21 mouse cellular contexts compared by ENCODE assay signal in genomic region chr4:117974719-117975118, GRCm38 (mm10). TPM values are rescaled to one million over a fixed set of nuclear protein-coding genes. Genes with fewer than 3 reads are reported as not detected.
DNase-seq lines count a peak whose midpoint lies in the region; ATAC-seq and TF ChIP-seq lines count a peak whose summit lies in the region.
"Had no signal": no experiment of that assay in that cellular context is flagged by ENCODE, and none has a peak within 500 bp of the region (broad histone marks: within the 10 kb centered on the region; RNA-seq: fewer than 3 reads in every experiment).

No protein-coding gene starts in this region.

- ATAC-seq in intestine, embryonic 15.5 days: peak; percentile 25; the same call in 1 of the 2 replicates
- ATAC-seq in intestine, postnatal 0 days: no peak
- no peak for ATAC-seq in neural tube, embryonic 15.5 days (ENCODE audit: low FRiP score)
- ATAC-seq: forebrain, embryonic 13.5 days; inflammation-experienced regulatory T-cells, adult 6 months; midbrain, embryonic 15.5 days had no signal

- H3K36me3 ChIP-seq in intestine, embryonic 15.5 days: no peaks in the 10 kb centered on the region
- peaks cover 11% of the 10 kb centered on the region; the same call in 1 of the 2 replicates for H3K36me3 ChIP-seq in intestine, postnatal 0 days (ENCODE audit: control insufficient read depth, insufficient read depth)
- H3K36me3 ChIP-seq in neural tube, embryonic 15.5 days: no peaks in the 10 kb centered on the region
- H3K36me3 ChIP-seq: kidney, embryonic 15.5 days; limb, embryonic 15.5 days; midbrain, embryonic 15.5 days had no signal

- no peaks in the 10 kb centered on the region for H3K4me1 ChIP-seq in intestine, embryonic 15.5 days (replicated peaks)
- H3K4me1 ChIP-seq in intestine, postnatal 0 days (replicated peaks; ENCODE audit: control insufficient read depth, insufficient read depth, low read length): no peaks in the 10 kb centered on the region
- H3K4me1 ChIP-seq in neural tube, embryonic 15.5 days: no peaks in the 10 kb centered on the region
- peaks cover 3% of the 10 kb centered on the region; the same call in 1 of the 2 replicates for H3K4me1 ChIP-seq in cerebellum, adult 2 months (ENCODE audit: control insufficient read depth, insufficient read depth, low read length)
- H3K4me1 ChIP-seq: forebrain, embryonic 13.5 days; midbrain, embryonic 15.5 days had no signal

- no peaks in the 10 kb centered on the region for H3K27me3 ChIP-seq in intestine, embryonic 15.5 days (replicated peaks)
- no peaks in the 10 kb centered on the region for H3K27me3 ChIP-seq in intestine, postnatal 0 days (replicated peaks; ENCODE audit: control insufficient read depth, insufficient read depth, low read length)
- no peaks in the 10 kb centered on the region for H3K27me3 ChIP-seq in neural tube, embryonic 15.5 days (replicated peaks)
- no peaks in the 10 kb centered on the region for H3K27me3 ChIP-seq in cerebellum, adult 2 months (ENCODE audit: control insufficient read depth, insufficient read depth, low read length)
- H3K27me3 ChIP-seq: forebrain, embryonic 13.5 days; kidney, embryonic 15.5 days; limb, embryonic 15.5 days; midbrain, embryonic 15.5 days had no signal

- no peak overlapping the region for H3K27ac ChIP-seq in intestine, embryonic 15.5 days
- H3K27ac ChIP-seq in intestine, postnatal 0 days (ENCODE audit: low read depth, low read length): no peak overlapping the region
- no peak overlapping the region for H3K27ac ChIP-seq in neural tube, embryonic 15.5 days (replicated peaks)
- H3K27ac ChIP-seq in cerebellum, adult 2 months (ENCODE audit: insufficient read depth, low read length): no peak overlapping the region
- H3K27ac ChIP-seq: forebrain, embryonic 13.5 days; heart, adult 2 months; kidney, embryonic 15.5 days; limb, embryonic 15.5 days; midbrain, embryonic 15.5 days had no signal

- DNase-seq in urinary bladder, postnatal 14 days (ENCODE audit: low spot score): peak; percentile 68
- DNase-seq in urinary bladder, postnatal 25 days (ENCODE audit: low spot score): no peak
- peak; percentile 17 for DNase-seq in lung, postnatal 14 days
- DNase-seq in thymus, postnatal 14 days: no peak
- DNase-seq in cerebellum, adult 2 months: no peak
- DNase-seq: adrenal gland, adult 2 months; cerebellum, postnatal 14 days; embryo, embryonic 11 days; gastrocnemius, postnatal 14 days; heart, adult 2 months; layer of hippocampus, postnatal 36 days; thymus, adult 18-20 months had no signal

- TF ChIP-seq CTCF in intestine, postnatal 0 days (IDR thresholded peaks at IDR 0.05; ENCODE audit: low read depth): no peak
- TF ChIP-seq CTCF in cerebellum, adult 2 months (IDR thresholded peaks at IDR 0.05; ENCODE audit: borderline replicate concordance, insufficient read depth, low read depth, low read length): no peak

- no peak for TF ChIP-seq POLR2A in cerebellum, adult 2 months (IDR thresholded peaks at IDR 0.05; ENCODE audit: borderline replicate concordance, insufficient read depth, low read length)

- no peak overlapping the region for H3K9ac ChIP-seq in intestine, embryonic 15.5 days
- no peak overlapping the region for H3K9ac ChIP-seq in intestine, postnatal 0 days (ENCODE audit: low read depth, low read length)
- H3K9ac ChIP-seq in neural tube, embryonic 15.5 days (replicated peaks): no peak overlapping the region
- H3K9ac ChIP-seq: forebrain, embryonic 13.5 days; kidney, embryonic 15.5 days; limb, embryonic 15.5 days; midbrain, embryonic 15.5 days had no signal

- no peaks in the 10 kb centered on the region for H3K9me3 ChIP-seq in intestine, embryonic 15.5 days
- no peaks in the 10 kb centered on the region for H3K9me3 ChIP-seq in intestine, postnatal 0 days (ENCODE audit: control insufficient read depth)
- H3K9me3 ChIP-seq in neural tube, embryonic 15.5 days (replicated peaks): no peaks in the 10 kb centered on the region
- H3K9me3 ChIP-seq: forebrain, embryonic 13.5 days; kidney, embryonic 15.5 days; limb, embryonic 15.5 days; megakaryocyte, embryonic 14.5 days; midbrain, embryonic 15.5 days had no signal

- no peak overlapping the region for H3K4me3 ChIP-seq in intestine, embryonic 15.5 days (replicated peaks)
- H3K4me3 ChIP-seq in intestine, postnatal 0 days (ENCODE audit: low read depth, low read length): no peak overlapping the region
- no peak overlapping the region for H3K4me3 ChIP-seq in neural tube, embryonic 15.5 days (replicated peaks)
- H3K4me3 ChIP-seq in cerebellum, adult 2 months (replicated peaks; ENCODE audit: insufficient read depth, low read depth, low read length): no peak overlapping the region
- H3K4me3 ChIP-seq: forebrain, embryonic 13.5 days; heart, adult 2 months; kidney, embryonic 15.5 days; limb, embryonic 15.5 days; megakaryocyte, embryonic 14.5 days; midbrain, embryonic 15.5 days had no signal

- no peak overlapping the region for H3K4me2 ChIP-seq in intestine, embryonic 15.5 days (replicated peaks)
- H3K4me2 ChIP-seq in intestine, postnatal 0 days (replicated peaks; ENCODE audit: low read depth): no peak overlapping the region
- H3K4me2 ChIP-seq in neural tube, embryonic 15.5 days: no peak overlapping the region
- H3K4me2 ChIP-seq: forebrain, embryonic 13.5 days; kidney, embryonic 15.5 days; limb, embryonic 15.5 days; midbrain, embryonic 15.5 days had no signal

- WGBS in intestine, embryonic 15.5 days: 72% methylated on average over 5 of the region's 5 CpGs
- WGBS in intestine, postnatal 0 days: 66% methylated on average over 5 of the region's 5 CpGs
- 73% methylated on average over 5 of the region's 5 CpGs for WGBS in neural tube, embryonic 15.5 days
- 71% methylated on average over 5 of the region's 5 CpGs for WGBS in cerebellum, adult 2 months

RNA-seq across cellular contexts. Expression of gene Artn, which starts 45.2 kb away (rescaled TPM):
- 6.3 TPM in 2 replicates for polyA plus RNA-seq in intestine, embryonic 15.5 days (2015; fragmentation: Nextera tagmentation; extraction: Ambion mirVana)
- polyA plus RNA-seq in intestine, postnatal 0 days (2015; fragmentation: Nextera tagmentation; extraction: Ambion mirVana): 1.2 and 1.3 TPM in 2 replicates
- 1.1 and 2.3 TPM in 2 replicates for polyA plus RNA-seq in neural tube, embryonic 15.5 days (2015; fragmentation: Nextera tagmentation; extraction: Ambion mirVana)
- 0.38 and 0.40 TPM in 2 replicates for polyA plus RNA-seq in cerebellum, adult 2 months (2012; rRNA removed)
- polyA plus RNA-seq: inflammation-experienced regulatory T-cells, adult 6 months had no signal

RNA-seq across cellular contexts. Expression of gene Ipo13, which starts 59.9 kb away (rescaled TPM):
- polyA plus RNA-seq in intestine, embryonic 15.5 days (2015; fragmentation: Nextera tagmentation; extraction: Ambion mirVana): 34.9 and 39.3 TPM in 2 replicates
- 15.8 and 18.2 TPM in 2 replicates for polyA plus RNA-seq in intestine, postnatal 0 days (2015; fragmentation: Nextera tagmentation; extraction: Ambion mirVana)
- polyA plus RNA-seq in neural tube, embryonic 15.5 days (2015; fragmentation: Nextera tagmentation; extraction: Ambion mirVana): 56.9 and 59.3 TPM in 2 replicates
- polyA plus RNA-seq in cerebellum, adult 2 months (2012; rRNA removed): 183 and 192 TPM in 2 replicates

Comparison
In these comparisons a context has a peak if more than half of its experiments do, and no peak if none do; other contexts are left out.
1. DNase-seq: peak in urinary bladder, postnatal 14 days (single experiment) and lung, postnatal 14 days (single experiment); none in urinary bladder, postnatal 25 days (single experiment), thymus, postnatal 14 days (single experiment) and cerebellum, adult 2 months (0 of 2).